Mouse (Mus musculus): ENCODE measurements around the gene Nectin2.

- TF ChIP-seq CTCF (IDR thresholded peaks at IDR 0.05): no peak
- TF ChIP-seq POLR2A (IDR thresholded peaks at IDR 0.05; ENCODE audit: insufficient read depth, low read depth, low read length): no peak
These were observed 74.5 kb downstream of the Nectin2 start for GRCm38 (mm10) chr7:19675824-19676223.
